Mouse (Mus musculus) limb, embryonic 13.5 days (tissue): ENCODE data around the gene Lama1. TPM values are rescaled to one million over a fixed set of nuclear protein-coding genes. Genes with fewer than 3 reads are reported as not detected.

Experiments
- ATAC-seq: fragments of 200-750 bp; cut with Nextera tagmentation; 2 replicates; pipeline ENCODE4 v1.8.0; 2017; ENCODE audit warnings: low read depth, moderate number of reproducible peaks, moderate TSS enrichment; ENCODE audit not compliant: low FRiP score
- H3K27ac ChIP-seq: fragments of 300-500 bp; sonication (generic); 2 replicates; pipeline ENCODE4 v1.5.1; 2015; ENCODE audit warnings: inconsistent platforms, mild to moderate bottlenecking, moderate library complexity
- H3K27me3 ChIP-seq: fragments of 300-500 bp; sonication (generic); 2 replicates; pipeline ENCODE4 v1.6.1; 2015; ENCODE audit warnings: mild to moderate bottlenecking, inconsistent platforms
- H3K36me3 ChIP-seq: fragments of 300-500 bp; sonication (generic); 2 replicates; pipeline ENCODE4 v1.6.1; 2015; ENCODE audit warnings: inconsistent platforms, mild to moderate bottlenecking, moderate library complexity
- H3K4me1 ChIP-seq: fragments of 300-500 bp; sonication (generic); 2 replicates; pipeline ENCODE4 v1.6.1; 2015; ENCODE audit warnings: inconsistent platforms
- H3K4me2 ChIP-seq: fragments of 300-500 bp; sonication (generic); replicated peaks from 2 replicates; pipeline ENCODE4 v1.6.1; 2015; ENCODE audit warnings: inconsistent platforms, mild to moderate bottlenecking, moderate library complexity
- H3K4me3 ChIP-seq: fragments of 300-500 bp; sonication (generic); 2 replicates; pipeline ENCODE4 v1.5.1; 2015; ENCODE audit warnings: moderate library complexity, mild to moderate bottlenecking, inconsistent platforms
- H3K9ac ChIP-seq: fragments of 300-500 bp; sonication (generic); 2 replicates; pipeline ENCODE4 v1.6.1; 2015; ENCODE audit warnings: mild to moderate bottlenecking, inconsistent platforms
- H3K9me3 ChIP-seq: fragments of 300-500 bp; sonication (generic); 2 replicates; pipeline ENCODE4 v1.6.1; 2016; ENCODE audit warnings: inconsistent platforms
- WGBS: fragments of 180-500 bp; shearing (Covaris S2); methylation state at CpG from one replicate; pipeline ENCODE4 v1.1.7; 2015; 5-methylcytosine and 5-hydroxymethylcytosine counted together
- polyA plus RNA-seq: library from polyadenylated mRNA; unstranded; fragments of >200 nt; fragmentation: Nextera tagmentation; extraction: Ambion mirVana; gene quantifications from 2 replicates; pipeline ENCODE4 v1.2.1, GENCODE M21; 2015

Gene Lama1
- polyA plus RNA-seq = 2.8 and 3.3 TPM in 2 replicates

GRCm38 (mm10) chr17:67696694-67697386 is at the start of gene Lama1:
Gene Lama1, plus strand, starts transcription at chr17:67697259.
- WGBS = 1% methylated on average over 32 of the region's 32 CpGs
- H3K9me3 ChIP-seq = no peaks in the 10 kb centered on the region
- H3K9ac ChIP-seq = peak within 1 kb of the TSS; percentile 78
- H3K27me3 ChIP-seq = peaks cover 26% of the 10 kb centered on the region
- peak; percentile 88 for ATAC-seq
- H3K36me3 ChIP-seq = no peaks in the 10 kb centered on the region
- peak within 1 kb of the TSS; percentile 98 for H3K4me2 ChIP-seq
- H3K4me3 ChIP-seq = peak within 1 kb of the TSS; percentile 77
- no peak within 1 kb of the TSS for H3K27ac ChIP-seq
- H3K4me1 ChIP-seq = peaks cover 30% of the 10 kb centered on the region

- H3K9ac ChIP-seq = no peak overlapping the region
- H3K9me3 ChIP-seq = no peaks in the 10 kb centered on the region
- no peak overlapping the region for H3K4me3 ChIP-seq
- H3K4me2 ChIP-seq = no peak overlapping the region
- no peak for ATAC-seq
- H3K27ac ChIP-seq = no peak overlapping the region
- 0 out of 2 replicates have a peak, but pooled peaks cover 3% of the 10 kb centered on the region for H3K4me1 ChIP-seq
- no peaks in the 10 kb centered on the region for H3K36me3 ChIP-seq
- 15% methylated on average over 4 of the region's 4 CpGs for WGBS
- peaks cover 3% of the 10 kb centered on the region; the same call in 1 of the 2 replicates for H3K27me3 ChIP-seq
These were observed 45.6 kb upstream of the Lama1 start for GRCm38 (mm10) chr17:67651506-67651905.

- Histone ChIP-seq H3K36me3 (no peaks in the 10 kb centered on the region), H3K27ac (no peak overlapping the region), H3K27me3 (no peaks in the 10 kb centered on the region), H3K9me3 (0 out of 2 replicates have a peak, but pooled peaks cover 3% of the 10 kb centered on the region), H3K4me3 (no peak overlapping the region), H3K9ac (no peak overlapping the region), H3K4me1 (no peaks in the 10 kb centered on the region), H3K4me2 (no peak overlapping the region)
- ATAC-seq = no peak
- 79% methylated on average over 3 of the region's 3 CpGs for WGBS
These were observed 32.8 kb upstream of the Lama1 start for GRCm38 (mm10) chr17:67664299-67664698.

- no peaks in the 10 kb centered on the region for H3K27me3 ChIP-seq
- no peak overlapping the region for H3K9ac ChIP-seq
- ATAC-seq = no peak
- no peak overlapping the region for H3K4me2 ChIP-seq
- H3K4me3 ChIP-seq = no peak overlapping the region
- H3K9me3 ChIP-seq = no peaks in the 10 kb centered on the region
- no peak overlapping the region for H3K27ac ChIP-seq
- WGBS = 62% methylated on average over 5 of the region's 5 CpGs
- H3K4me1 ChIP-seq = no peaks in the 10 kb centered on the region
- no peaks in the 10 kb centered on the region for H3K36me3 ChIP-seq
These were observed 30.1 kb upstream of the Lama1 start for GRCm38 (mm10) chr17:67666981-67667380.

GRCm38 (mm10) chr17:67667981-67668380 is 29.1 kb upstream of the Lama1 start:
- Histone ChIP-seq H3K27me3 (no peaks in the 10 kb centered on the region), H3K9ac (no peak overlapping the region), H3K36me3 (no peaks in the 10 kb centered on the region), H3K27ac (no peak overlapping the region), H3K4me1 (no peaks in the 10 kb centered on the region), H3K4me2 (no peak overlapping the region), H3K9me3 (no peaks in the 10 kb centered on the region), H3K4me3 (no peak overlapping the region)
- WGBS = 15% methylated on average over 3 of the region's 3 CpGs
- ATAC-seq = no peak

- Histone ChIP-seq H3K36me3 (no peaks in the 10 kb centered on the region), H3K9me3 (0 out of 2 replicates have a peak, but pooled peaks cover 2% of the 10 kb centered on the region), H3K4me1 (no peaks in the 10 kb centered on the region), H3K27ac (no peak overlapping the region), H3K4me3 (no peak overlapping the region), H3K27me3 (no peaks in the 10 kb centered on the region), H3K4me2 (no peak overlapping the region), H3K9ac (no peak overlapping the region)
- no peak for ATAC-seq
- WGBS = 77% methylated on average over 1 of the region's 1 CpGs
These were observed 18.5 kb upstream of the Lama1 start for GRCm38 (mm10) chr17:67678576-67678975.

GRCm38 (mm10) chr17:67681084-67681483 is 16.0 kb upstream of the Lama1 start:
- ATAC-seq = no peak

GRCm38 (mm10) chr17:67685022-67685743 is 11.9 kb upstream of the Lama1 start:
- no peaks in the 10 kb centered on the region for H3K27me3 ChIP-seq
- H3K9me3 ChIP-seq = no peaks in the 10 kb centered on the region
- no peak overlapping the region for H3K9ac ChIP-seq
- WGBS = 51% methylated on average over 14 of the region's 14 CpGs
- H3K4me1 ChIP-seq = no peaks in the 10 kb centered on the region
- no peak overlapping the region for H3K4me3 ChIP-seq
- no peak for ATAC-seq
- H3K27ac ChIP-seq = no peak overlapping the region
- H3K4me2 ChIP-seq = no peak overlapping the region
- no peaks in the 10 kb centered on the region for H3K36me3 ChIP-seq

More at GRCm38 (mm10) chr17:67681084-67681483, 16.0 kb upstream of the Lama1 start:
- no peaks in the 10 kb centered on the region for H3K4me1 ChIP-seq
- no peak overlapping the region for H3K4me2 ChIP-seq
- H3K9me3 ChIP-seq = 0 out of 2 replicates have a peak, but pooled peaks cover 2% of the 10 kb centered on the region
- no peaks in the 10 kb centered on the region for H3K27me3 ChIP-seq
- no peak overlapping the region for H3K27ac ChIP-seq
- no peak overlapping the region for H3K9ac ChIP-seq
- WGBS = 74% methylated on average over 6 of the region's 6 CpGs
- H3K36me3 ChIP-seq = no peaks in the 10 kb centered on the region
- no peak overlapping the region for H3K4me3 ChIP-seq

GRCm38 (mm10) chr17:67687505-67687904 is 9.6 kb upstream of the Lama1 start:
- Histone ChIP-seq H3K27me3 (no peaks in the 10 kb centered on the region), H3K4me3 (no peak overlapping the region), H3K36me3 (no peaks in the 10 kb centered on the region), H3K27ac (no peak overlapping the region), H3K9ac (no peak overlapping the region), H3K4me2 (no peak overlapping the region), H3K4me1 (no peaks in the 10 kb centered on the region), H3K9me3 (no peaks in the 10 kb centered on the region)
- 87% methylated on average over 6 of the region's 6 CpGs for WGBS
- no peak for ATAC-seq

- 56% methylated on average over 4 of the region's 4 CpGs for WGBS
- no peaks in the 10 kb centered on the region for H3K36me3 ChIP-seq
- H3K27ac ChIP-seq = no peak overlapping the region
- H3K9ac ChIP-seq = no peak overlapping the region
- H3K4me1 ChIP-seq = 0 out of 2 replicates have a peak, but pooled peaks cover 4% of the 10 kb centered on the region
- ATAC-seq = no peak
- H3K4me3 ChIP-seq = no peak overlapping the region
- H3K9me3 ChIP-seq = no peaks in the 10 kb centered on the region
- no peaks in the 10 kb centered on the region for H3K27me3 ChIP-seq
- no peak overlapping the region for H3K4me2 ChIP-seq
These were observed 6.4 kb upstream of the Lama1 start for GRCm38 (mm10) chr17:67690689-67691088.

- no peak overlapping the region for H3K27ac ChIP-seq
- 40% methylated on average over 2 of the region's 2 CpGs for WGBS
- no peaks in the 10 kb centered on the region for H3K9me3 ChIP-seq
- H3K4me1 ChIP-seq = peaks cover 13% of the 10 kb centered on the region
- H3K27me3 ChIP-seq = peaks cover 1% of the 10 kb centered on the region
- no peak overlapping the region for H3K9ac ChIP-seq
- H3K36me3 ChIP-seq = no peaks in the 10 kb centered on the region
- no peak overlapping the region for H3K4me3 ChIP-seq
- no peak overlapping the region for H3K4me2 ChIP-seq
- ATAC-seq = no peak
These were observed 4.4 kb upstream of the Lama1 start for GRCm38 (mm10) chr17:67692651-67693050.

- ATAC-seq = no peak
- Histone ChIP-seq H3K27me3 (peaks cover 12% of the 10 kb centered on the region), H3K36me3 (no peaks in the 10 kb centered on the region), H3K4me3 (no peak overlapping the region), H3K9me3 (no peaks in the 10 kb centered on the region), H3K4me2 (no peak overlapping the region), H3K27ac (no peak overlapping the region), H3K9ac (no peak overlapping the region), H3K4me1 (peaks cover 24% of the 10 kb centered on the region)
- WGBS = 66% methylated on average over 3 of the region's 3 CpGs
These were observed 3.2 kb upstream of the Lama1 start for GRCm38 (mm10) chr17:67693861-67694260.
